Mouse (Mus musculus) spleen, adult 2 months (tissue): Measurements from ENCODE around the gene Stk19.
"Not testable (repeated sequence)": the region's sequence is repeated elsewhere in the genome, so short reads cannot be mapped to it uniquely, and the experiment has no call there.

Experiments
- CTCF ChIP-seq: fragments of 200-500 bp; IDR thresholded peaks from 2 replicates; pipeline ENCODE4 v1.5.1; 2011; ENCODE audit warnings: mild to moderate bottlenecking, inconsistent platforms; ENCODE audit not compliant: insufficient read depth, insufficient read length, insufficient replicate concordance; ENCODE audit errors: extremely low read depth
- POLR2A ChIP-seq: fragments of 200-500 bp; IDR thresholded peaks from 2 replicates; pipeline ENCODE4 v1.6.1; 2011; ENCODE audit warnings: low read depth, low read length, inconsistent platforms

GRCm38 (mm10) chr17:34830776-34831175 lies 6.0 kb downstream of the Stk19 start:
- not testable (repeated sequence) for TF ChIP-seq POLR2A, CTCF
